ENCODE assay signal across 8 mouse cellular contexts in genomic region chr17:27821407-27822338, GRCm38 (mm10). TPM values are rescaled to one million over a fixed set of nuclear protein-coding genes. Genes with fewer than 3 reads are reported as not detected.
DNase-seq lines count a peak whose midpoint lies in the region; ATAC-seq and TF ChIP-seq lines count a peak whose summit lies in the region.

No protein-coding gene starts in this region.

- peaks cover 37% of the 10 kb centered on the region for H3K4me1 ChIP-seq in heart, embryonic 12.5 days (replicated peaks)
- H3K4me1 ChIP-seq in kidney, postnatal 0 days (replicated peaks; ENCODE audit: insufficient read depth, low read length): peaks cover 20% of the 10 kb centered on the region

- intact Hi-C loops in left cerebral cortex, postnatal 4 days (cut with DNase I): no loop called here
- intact Hi-C loops in gastrocnemius, postnatal 14 days (cut with DNase I; ENCODE audit: low total_unique reads): no loop called here

- no peaks in the 10 kb centered on the region for H3K27me3 ChIP-seq in heart, embryonic 12.5 days (replicated peaks)
- no peaks in the 10 kb centered on the region for H3K27me3 ChIP-seq in kidney, postnatal 0 days (ENCODE audit: insufficient read depth, low read length)

- H3K9me3 ChIP-seq in heart, embryonic 12.5 days (replicated peaks): no peaks in the 10 kb centered on the region
- H3K9me3 ChIP-seq in kidney, postnatal 0 days (replicated peaks; ENCODE audit: low read length): no peaks in the 10 kb centered on the region

- DNase-seq in left cerebral cortex, postnatal 4 days: peak; percentile 40
- DNase-seq in left cerebral cortex, adult 11 months (ENCODE audit: low spot score): no peak
- peak; percentile 43 for DNase-seq in c-Kit-negative CD71-positive TER-119-positive erythroid progenitor cells, embryonic 14.5 days (ENCODE audit: low read depth, low spot score)
- DNase-seq in kidney, postnatal 0 days (ENCODE audit: low spot score): no peak
- DNase-seq in thymus, postnatal 25 days: peak; percentile 36
- no peak for DNase-seq in gastrocnemius, postnatal 14 days

- H3K27ac ChIP-seq in heart, embryonic 12.5 days (ENCODE audit: poor library complexity, severe bottlenecking): peak overlapping the region; percentile 80
- H3K27ac ChIP-seq in kidney, postnatal 0 days: peak overlapping the region; percentile 79

- 54% methylated on average over 9 of the region's 9 CpGs for WGBS in heart, embryonic 12.5 days
- 57% methylated on average over 9 of the region's 9 CpGs for WGBS in kidney, postnatal 0 days

- no peaks in the 10 kb centered on the region for H3K36me3 ChIP-seq in heart, embryonic 12.5 days
- H3K36me3 ChIP-seq in kidney, postnatal 0 days (ENCODE audit: insufficient read depth, low read length): no peaks in the 10 kb centered on the region

- peak overlapping the region; percentile 75; the same call in 1 of the 2 replicates for H3K9ac ChIP-seq in heart, embryonic 12.5 days
- H3K9ac ChIP-seq in kidney, postnatal 0 days (ENCODE audit: low read depth, low read length): peak overlapping the region; percentile 50; the same call in 1 of the 2 replicates

- peak overlapping the region; percentile 97 for H3K4me2 ChIP-seq in heart, embryonic 12.5 days
- H3K4me2 ChIP-seq in kidney, postnatal 0 days (ENCODE audit: low read length): peak overlapping the region; percentile 69

- no peak for ATAC-seq in heart, embryonic 12.5 days (ENCODE audit: insufficient number of reproducible peaks, low FRiP score)
- no peak for ATAC-seq in kidney, postnatal 0 days (replicated peaks; ENCODE audit: low FRiP score, low read depth)
- ATAC-seq in megakaryocyte-erythroid progenitor cell, adult 5-6 weeks (replicated peaks; ENCODE audit: low FRiP score, low TSS enrichment, poor library complexity, severe bottlenecking): peak; percentile 56

- H3K4me3 ChIP-seq in heart, embryonic 12.5 days: peak overlapping the region; percentile 84
- peak overlapping the region; percentile 97 for H3K4me3 ChIP-seq in kidney, postnatal 0 days (replicated peaks; ENCODE audit: low read depth, low read length)

- TF ChIP-seq CTCF in kidney, postnatal 0 days (IDR thresholded peaks at IDR 0.05; ENCODE audit: low read depth): no peak

RNA-seq across cellular contexts. Expression of gene D17Wsu92e, which starts 1.2 kb away (rescaled TPM):
- total RNA-seq in left cerebral cortex, postnatal 4 days (2021): 10 to 100 TPM; 90.2 to 90.3 TPM
- polyA plus RNA-seq in heart, embryonic 12.5 days (2016; fragmentation: Nextera tagmentation; extraction: Ambion mirVana): 14.8 and 15.1 TPM in 2 replicates
- polyA plus RNA-seq in kidney, postnatal 0 days (2015; fragmentation: Nextera tagmentation; extraction: Ambion mirVana): 19.6 and 20.4 TPM in 2 replicates
- 66.2 and 76.6 TPM in 2 replicates for total RNA-seq in megakaryocyte-erythroid progenitor cell, adult 5-6 weeks (2014; fragmentation: Nextera tagmentation)
- total RNA-seq in megakaryocyte-erythroid progenitor cell, adult 5-6 weeks (2017): 90.1 and 90.5 TPM in 2 replicates
- 10 to 100 TPM; 79.7 to 85.1 TPM for total RNA-seq in gastrocnemius, postnatal 14 days (2021)

RNA-seq across cellular contexts. Expression of gene Snrpc, which starts 16.3 kb away (rescaled TPM):
- 100 to 1,000 TPM in 1 of 2 experiments, 10 to 100 TPM in 1; 97.7 to 108 TPM for total RNA-seq in left cerebral cortex, postnatal 4 days (2021)
- polyA plus RNA-seq in heart, embryonic 12.5 days (2016; fragmentation: Nextera tagmentation; extraction: Ambion mirVana): 221 and 222 TPM in 2 replicates
- polyA plus RNA-seq in kidney, postnatal 0 days (2015; fragmentation: Nextera tagmentation; extraction: Ambion mirVana): 258 and 263 TPM in 2 replicates
- total RNA-seq in megakaryocyte-erythroid progenitor cell, adult 5-6 weeks (2014; fragmentation: Nextera tagmentation): 160 and 260 TPM in 2 replicates
- total RNA-seq in megakaryocyte-erythroid progenitor cell, adult 5-6 weeks (2017): 123 and 157 TPM in 2 replicates
- total RNA-seq in gastrocnemius, postnatal 14 days (2021): 10 to 100 TPM; 79.1 to 81.2 TPM

RNA-seq across cellular contexts. Expression of gene Uhrf1bp1, which starts 34.6 kb away (rescaled TPM):
- total RNA-seq in left cerebral cortex, postnatal 4 days (2021): 10 to 100 TPM; 25.6 to 29.4 TPM
- polyA plus RNA-seq in heart, embryonic 12.5 days (2016; fragmentation: Nextera tagmentation; extraction: Ambion mirVana): 6.4 and 7.2 TPM in 2 replicates
- polyA plus RNA-seq in kidney, postnatal 0 days (2015; fragmentation: Nextera tagmentation; extraction: Ambion mirVana): 3.4 and 3.6 TPM in 2 replicates
- 28.6 and 28.8 TPM in 2 replicates for total RNA-seq in megakaryocyte-erythroid progenitor cell, adult 5-6 weeks (2014; fragmentation: Nextera tagmentation)
- total RNA-seq in megakaryocyte-erythroid progenitor cell, adult 5-6 weeks (2017): 14.1 and 15.1 TPM in 2 replicates
- total RNA-seq in gastrocnemius, postnatal 14 days (2021): 10 to 100 TPM; 15.8 to 16.6 TPM

Comparison
In these comparisons a context has a peak if more than half of its experiments do, and no peak if none do; other contexts are left out.
1. DNase-seq: peak in left cerebral cortex, postnatal 4 days (single experiment), c-Kit-negative CD71-positive TER-119-positive erythroid progenitor cells, embryonic 14.5 days (single experiment) and thymus, postnatal 25 days (single experiment); none in left cerebral cortex, adult 11 months (single experiment), kidney, postnatal 0 days (single experiment) and gastrocnemius, postnatal 14 days (single experiment).